Mouse (Mus musculus): ENCODE measurements at regions not wholly inside any gene's neighbourhood (a gene's known extent, or its start where the extent isn't known, plus 50 kb on each side); places are given as distances from the start of the nearest gene placed in this dataset.

DNA sequence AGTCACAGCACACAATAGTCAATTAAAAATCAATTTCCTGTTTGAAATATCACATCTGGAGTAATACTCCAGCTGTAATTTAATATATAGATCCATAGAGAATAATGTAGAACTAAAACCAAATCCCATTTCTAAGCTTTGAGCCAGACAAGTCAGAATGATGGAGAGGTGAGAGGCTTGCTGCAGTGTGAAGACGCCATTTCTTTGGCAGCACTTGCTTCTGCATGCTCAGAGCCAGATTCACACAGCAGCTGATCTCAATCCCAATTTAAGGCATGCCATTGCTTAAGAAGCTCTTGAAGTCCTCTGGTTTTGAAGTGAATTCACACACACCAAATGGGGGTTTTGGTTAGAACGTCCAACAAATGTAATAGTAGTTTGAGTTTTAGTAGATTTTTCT is 447.9 kb downstream of the Wdr20rt start:
- no peak for ATAC-seq (ENCODE audit: low FRiP score)
- H3K36me3 ChIP-seq = no peaks in the 10 kb centered on the region
- WGBS = 92% methylated on average over 2 of the region's 2 CpGs
- no peak overlapping the region for H3K9ac ChIP-seq
- H3K9me3 ChIP-seq (replicated peaks) = no peaks in the 10 kb centered on the region
- H3K4me3 ChIP-seq = no peak overlapping the region
- no peak overlapping the region for H3K27ac ChIP-seq
- no peak overlapping the region for H3K4me2 ChIP-seq (replicated peaks)
- H3K27me3 ChIP-seq = no peaks in the 10 kb centered on the region
- no peaks in the 10 kb centered on the region for H3K4me1 ChIP-seq

DNA sequence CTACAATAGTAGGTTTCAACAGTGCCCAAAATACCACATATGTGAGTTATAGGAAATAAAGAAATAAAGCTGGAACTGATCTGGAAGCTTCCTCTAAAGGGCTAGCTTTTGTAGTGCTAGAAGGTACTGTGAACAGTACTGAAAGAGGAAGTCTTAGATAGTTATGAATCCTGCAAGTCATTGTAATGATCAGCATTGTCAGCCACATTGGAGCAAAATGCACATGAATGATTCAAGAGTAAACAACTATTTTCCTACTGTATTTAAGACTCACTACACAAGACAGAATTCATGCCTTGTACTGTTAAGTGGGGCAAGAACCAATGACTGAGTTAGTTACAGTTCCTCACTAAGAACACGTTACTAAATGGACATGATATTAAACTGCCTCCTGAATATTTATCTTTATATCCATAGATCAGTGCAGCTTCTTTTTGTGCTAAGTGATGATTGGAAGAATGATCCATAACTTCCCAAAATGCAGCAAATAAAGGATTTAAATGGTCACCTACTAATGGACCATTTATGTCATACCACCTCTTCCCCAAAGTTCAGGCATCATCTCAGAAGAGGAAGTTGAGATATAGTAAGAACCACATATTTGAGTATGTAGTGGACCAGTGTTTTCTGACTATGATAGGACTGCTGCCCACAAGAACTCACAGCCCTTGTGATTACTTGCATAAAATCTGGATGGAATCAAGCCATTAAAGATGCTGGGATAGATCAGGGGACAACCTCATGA is 449.8 kb downstream of the Wdr20rt start:
- Histone ChIP-seq H3K36me3 (no peaks in the 10 kb centered on the region), H3K9ac (no peak overlapping the region), H3K9me3 (replicated peaks) (no peaks in the 10 kb centered on the region), H3K4me3 (no peak overlapping the region), H3K4me1 (no peaks in the 10 kb centered on the region), H3K27ac (no peak overlapping the region), H3K27me3 (no peaks in the 10 kb centered on the region), H3K4me2 (replicated peaks) (no peak overlapping the region)
- ATAC-seq (ENCODE audit: low FRiP score) = no peak
- WGBS = 94% methylated on average over 1 of the region's 1 CpGs

DNA sequence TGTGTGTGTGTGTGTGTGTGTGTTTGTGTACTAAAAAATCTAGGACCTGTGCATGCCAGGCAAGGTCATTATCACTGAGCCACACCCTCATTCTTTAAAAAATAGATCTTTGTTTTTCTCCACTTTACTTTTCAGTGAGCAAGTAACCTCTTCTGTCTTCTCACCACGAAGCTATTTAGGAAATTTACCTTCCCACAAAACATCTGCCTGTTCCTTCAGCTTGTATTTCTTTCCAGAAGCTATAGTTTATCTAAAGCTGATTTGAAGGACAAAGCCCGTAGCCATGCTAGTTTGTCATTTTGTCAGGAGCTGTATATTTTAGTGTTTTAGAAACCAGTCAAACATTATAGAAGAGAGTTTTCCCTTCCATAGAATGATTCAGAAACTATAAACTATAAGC is 455.0 kb downstream of the Wdr20rt start:
- no peak overlapping the region for H3K4me3 ChIP-seq
- no peaks in the 10 kb centered on the region for H3K4me1 ChIP-seq
- 77% methylated on average over 2 of the region's 2 CpGs for WGBS
- no peak overlapping the region for H3K9ac ChIP-seq
- ATAC-seq (ENCODE audit: low FRiP score) = no peak
- H3K27ac ChIP-seq = no peak overlapping the region
- no peaks in the 10 kb centered on the region for H3K36me3 ChIP-seq
- H3K4me2 ChIP-seq (replicated peaks) = no peak overlapping the region
- no peaks in the 10 kb centered on the region for H3K27me3 ChIP-seq
- no peaks in the 10 kb centered on the region for H3K9me3 ChIP-seq (replicated peaks)

DNA sequence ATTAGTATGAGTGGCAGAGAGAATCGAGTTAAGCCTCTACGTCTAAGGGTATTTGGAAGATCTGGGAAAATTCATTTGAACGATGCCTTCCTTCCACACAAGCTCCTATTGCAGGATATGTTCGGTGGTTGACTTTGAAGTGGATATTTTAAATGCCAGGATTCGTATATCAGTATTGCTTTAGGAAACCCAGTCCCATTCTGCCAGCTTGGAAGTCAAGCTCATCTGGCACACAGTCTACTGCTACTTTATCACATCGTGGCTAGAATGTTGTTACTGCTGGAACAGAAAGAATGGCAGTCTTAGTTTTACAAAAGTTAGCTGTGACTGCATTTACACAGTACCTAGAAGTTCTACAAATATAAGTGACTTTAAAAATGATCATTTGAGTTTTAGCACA is 456.5 kb downstream of the Wdr20rt start:
- Histone ChIP-seq H3K27me3 (no peaks in the 10 kb centered on the region), H3K9ac (no peak overlapping the region), H3K4me1 (no peaks in the 10 kb centered on the region), H3K27ac (no peak overlapping the region), H3K4me2 (replicated peaks) (no peak overlapping the region), H3K4me3 (no peak overlapping the region), H3K9me3 (replicated peaks) (no peaks in the 10 kb centered on the region), H3K36me3 (no peaks in the 10 kb centered on the region)
- 83% methylated on average over 6 of the region's 6 CpGs for WGBS
- ATAC-seq (ENCODE audit: low FRiP score) = no peak

DNA sequence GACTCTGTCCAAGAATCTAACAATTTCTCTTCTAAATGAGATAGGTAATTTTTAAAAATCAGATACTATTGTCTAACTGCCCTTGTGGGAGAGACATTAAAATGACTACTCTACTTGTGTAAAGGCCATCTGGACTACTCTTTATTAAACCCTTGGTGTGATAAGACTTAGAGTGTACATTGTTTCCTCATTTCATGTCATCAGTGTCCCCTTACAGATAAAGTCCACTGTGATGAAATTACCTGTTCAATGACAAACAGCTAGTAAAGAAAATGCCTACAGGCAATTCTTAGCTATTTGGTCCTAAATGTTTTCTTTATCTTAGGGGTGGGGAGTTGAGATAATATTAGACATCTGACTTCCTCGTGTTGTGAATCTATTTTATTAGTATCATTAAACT is 479.7 kb downstream of the Wdr20rt start:
- Histone ChIP-seq H3K9ac (no peak overlapping the region), H3K4me2 (replicated peaks) (no peak overlapping the region), H3K27me3 (no peaks in the 10 kb centered on the region), H3K4me1 (no peaks in the 10 kb centered on the region), H3K27ac (no peak overlapping the region), H3K4me3 (no peak overlapping the region), H3K36me3 (no peaks in the 10 kb centered on the region), H3K9me3 (replicated peaks) (no peaks in the 10 kb centered on the region)
- ATAC-seq (ENCODE audit: low FRiP score) = no peak
- WGBS = 71% methylated on average over 1 of the region's 1 CpGs

DNA sequence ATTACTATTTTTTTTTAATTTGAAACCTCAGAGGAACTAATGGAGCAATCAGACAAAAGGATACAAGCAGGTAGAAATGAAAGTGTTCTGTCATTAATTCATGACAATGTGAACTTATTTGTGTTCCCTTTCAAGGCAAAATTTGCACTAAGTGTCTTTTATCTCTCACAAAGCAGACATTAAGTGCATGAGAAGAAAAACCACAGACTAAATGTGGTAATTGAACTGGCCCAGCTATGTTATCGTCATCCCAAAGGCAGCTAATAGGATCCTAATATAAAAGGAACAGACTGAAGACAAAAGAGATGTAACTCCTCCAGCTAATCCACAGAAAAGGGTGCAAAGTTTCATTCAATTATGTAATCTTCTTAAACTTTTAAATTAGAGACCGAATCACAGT is 487.0 kb downstream of the Wdr20rt start:
- Histone ChIP-seq H3K4me3 (no peak overlapping the region), H3K27ac (no peak overlapping the region), H3K4me1 (no peaks in the 10 kb centered on the region), H3K4me2 (replicated peaks) (no peak overlapping the region), H3K36me3 (no peaks in the 10 kb centered on the region), H3K9me3 (replicated peaks) (no peaks in the 10 kb centered on the region), H3K27me3 (no peaks in the 10 kb centered on the region), H3K9ac (no peak overlapping the region)
- ATAC-seq (ENCODE audit: low FRiP score) = no peak
- WGBS = 88% methylated on average over 2 of the region's 2 CpGs
